8 mouse cellular contexts compared by ENCODE assay signal in genomic region chr9:67041840-67042812, GRCm38 (mm10). TPM values are rescaled to one million over a fixed set of nuclear protein-coding genes. Genes with fewer than 3 reads are reported as not detected.
A peak's percentile ranks its signal among the peaks of the same experiment; 100 is the strongest.
DNase-seq lines count a peak whose midpoint lies in the region; ATAC-seq and TF ChIP-seq lines count a peak whose summit lies in the region.

No protein-coding gene starts in this region.

- H3K4me2 ChIP-seq in forebrain, embryonic 15.5 days (replicated peaks): peak overlapping the region; percentile 58
- H3K4me2 ChIP-seq in liver, embryonic 14.5 days (ENCODE audit: low read depth): peak overlapping the region; percentile 96

- 40% methylated on average over 14 of the region's 14 CpGs for WGBS in cerebellum, adult 2 months
- WGBS in forebrain, embryonic 15.5 days: 33% methylated on average over 14 of the region's 14 CpGs
- WGBS in liver, embryonic 14.5 days (ENCODE audit: insufficient replicate concordance): 22% methylated on average over 14 of the region's 14 CpGs

- no peak for TF ChIP-seq CTCF in cerebellum, adult 2 months (IDR thresholded peaks at IDR 0.05; ENCODE audit: borderline replicate concordance, insufficient read depth, low read depth, low read length)
- no peak for TF ChIP-seq CTCF in E14TG2a.4 (conservative IDR thresholded peaks at IDR 0.05; ENCODE audit: low read length)
- no peak for TF ChIP-seq CTCF in liver, embryonic 14.5 days (IDR thresholded peaks at IDR 0.05; ENCODE audit: low read depth)

- H3K27me3 ChIP-seq in cerebellum, adult 2 months (ENCODE audit: control insufficient read depth, insufficient read depth, low read length): no peaks in the 10 kb centered on the region
- peaks cover 4% of the 10 kb centered on the region for H3K27me3 ChIP-seq in E14TG2a.4 (ENCODE audit: insufficient read depth, low read length)
- H3K27me3 ChIP-seq in forebrain, embryonic 15.5 days: peaks cover 6% of the 10 kb centered on the region; the same call in 1 of the 2 replicates
- H3K27me3 ChIP-seq in liver, embryonic 14.5 days (ENCODE audit: control insufficient read depth, insufficient read depth, low read length): peaks cover 29% of the 10 kb centered on the region

- peak overlapping the region; percentile 14; the same call in 1 of the 2 replicates for H3K9ac ChIP-seq in forebrain, embryonic 15.5 days (replicated peaks)
- peak overlapping the region; percentile 97 for H3K9ac ChIP-seq in liver, embryonic 14.5 days (replicated peaks)

- no peak for TF ChIP-seq POLR2A in cerebellum, adult 2 months (IDR thresholded peaks at IDR 0.05; ENCODE audit: borderline replicate concordance, insufficient read depth, low read length)

- TF ChIP-seq EP300 in liver, embryonic 14.5 days (IDR thresholded peaks at IDR 0.05; ENCODE audit: low read depth): no peak

- no peak for ATAC-seq in forebrain, embryonic 15.5 days (replicated peaks)
- ATAC-seq in liver, embryonic 14.5 days (ENCODE audit: insufficient read depth): no peak

- H3K9me3 ChIP-seq in E14TG2a.4 (ENCODE audit: low read length): no peaks in the 10 kb centered on the region
- H3K9me3 ChIP-seq in forebrain, embryonic 15.5 days: no peaks in the 10 kb centered on the region
- no peaks in the 10 kb centered on the region for H3K9me3 ChIP-seq in liver, embryonic 14.5 days (ENCODE audit: control insufficient read depth, low read length)

- H3K27ac ChIP-seq in cerebellum, adult 2 months (ENCODE audit: insufficient read depth, low read length): no peak overlapping the region
- no peak overlapping the region for H3K27ac ChIP-seq in forebrain, embryonic 15.5 days (replicated peaks)
- peak overlapping the region; percentile 93 for H3K27ac ChIP-seq in liver, embryonic 14.5 days

- H3K36me3 ChIP-seq in E14TG2a.4 (ENCODE audit: insufficient read depth, low read length): peaks cover 23% of the 10 kb centered on the region
- no peaks in the 10 kb centered on the region for H3K36me3 ChIP-seq in forebrain, embryonic 15.5 days
- H3K36me3 ChIP-seq in liver, embryonic 14.5 days (replicated peaks; ENCODE audit: control insufficient read depth, insufficient read depth, low read depth): peaks cover 7% of the 10 kb centered on the region

- peaks cover 12% of the 10 kb centered on the region for H3K4me1 ChIP-seq in cerebellum, adult 2 months (ENCODE audit: control insufficient read depth, insufficient read depth, low read length)
- H3K4me1 ChIP-seq in E14TG2a.4 (replicated peaks; ENCODE audit: low read depth, low read length): peaks cover 87% of the 10 kb centered on the region
- peaks cover 47% of the 10 kb centered on the region for H3K4me1 ChIP-seq in forebrain, embryonic 15.5 days
- peaks cover 48 to 52% of the 10 kb centered on the region in 2 experiments for H3K4me1 ChIP-seq in liver, embryonic 14.5 days (replicated peaks; ENCODE audit: control insufficient read depth in 2 of 2, insufficient read depth in 2 of 2, low read length in 1 of 2)

- no peak for DNase-seq in cerebellum, adult 2 months
- no peak for DNase-seq in cerebellum, postnatal 10 days
- peak in 1 of 3 experiments; percentile 29 for DNase-seq in liver, embryonic 14.5 days (ENCODE audit: low read depth in 3 of 3, low spot score in 3 of 3)
- no peak for DNase-seq in adipocyte (ENCODE audit: low spot score)
- DNase-seq in yolk sac, embryonic 10.5 days (ENCODE audit: low spot score): no peak
- no peak for DNase-seq in layer of hippocampus, postnatal 14 days (ENCODE audit: low spot score in 2 of 2)

- peak overlapping the region; percentile 53 for H3K4me3 ChIP-seq in cerebellum, adult 2 months (replicated peaks; ENCODE audit: insufficient read depth, low read depth, low read length)
- peak overlapping the region; percentile 93 for H3K4me3 ChIP-seq in E14TG2a.4 (replicated peaks; ENCODE audit: low read length)
- peak overlapping the region; percentile 61 for H3K4me3 ChIP-seq in forebrain, embryonic 15.5 days
- peak overlapping the region; percentile 77 to 96 for H3K4me3 ChIP-seq in liver, embryonic 14.5 days (ENCODE audit: insufficient read depth in 1 of 2, low read depth in 2 of 2, low read length in 2 of 2)

RNA-seq across cellular contexts. Expression of gene Tpm1, which starts 7.1 kb away (rescaled TPM):
- 157 and 170 TPM in 2 replicates for polyA plus RNA-seq in cerebellum, adult 2 months (2012; rRNA removed)
- 118 and 121 TPM in 2 replicates for polyA plus RNA-seq in forebrain, embryonic 15.5 days (2015; fragmentation: Nextera tagmentation; extraction: Ambion mirVana)
- polyA plus RNA-seq in liver, embryonic 14.5 days (2012; rRNA removed): 49.2 and 87.4 TPM in 2 replicates
- polyA plus RNA-seq in liver, embryonic 14.5 days (2014; fragmentation: Nextera tagmentation; extraction: Ambion mirVana): 113 and 116 TPM in 2 replicates
- 100 to 1,000 TPM; 230 to 252 TPM for total RNA-seq in layer of hippocampus, postnatal 14 days (2021)
